Mouse (Mus musculus): Measurements from ENCODE around the gene Lingo3. TPM values are rescaled to one million over a fixed set of nuclear protein-coding genes. Genes with fewer than 3 reads are reported as not detected.

Lingo3 gene
- polyA plus RNA-seq, 1 experiment = not detected

GRCm38 (mm10) chr10:80813366-80813765, 30.5 kb downstream of the Lingo3 start, which contains the start of gene Jsrp1:
Gene Jsrp1, minus strand, starts transcription at chr10:80813498.
- WGBS = 89% methylated on average over 4 of the region's 4 CpGs
- Histone ChIP-seq H3K4me3 (replicated peaks; ENCODE audit: control insufficient read depth, low read depth, low read length) (no peak within 1 kb of the TSS), H3K27ac (ENCODE audit: control insufficient read depth, insufficient read depth, low read depth, low read length, poor library complexity) (no peak within 1 kb of the TSS), H3K4me1 (ENCODE audit: control insufficient read depth, insufficient read depth, low read length) (peaks cover 3% of the 10 kb centered on the region)
- no peak for TF ChIP-seq CTCF (IDR thresholded peaks at IDR 0.05; ENCODE audit: control insufficient read depth, insufficient read depth, low read length)
- TF ChIP-seq POLR2A (IDR thresholded peaks at IDR 0.05; ENCODE audit: borderline replicate concordance, control insufficient read depth, low read depth, low read length) = no peak

- H3K4me1 ChIP-seq (ENCODE audit: control insufficient read depth, insufficient read depth, low read length) = no peaks in the 10 kb centered on the region
- no peak for TF ChIP-seq CTCF (IDR thresholded peaks at IDR 0.05; ENCODE audit: control insufficient read depth, insufficient read depth, low read length)
- no peak for TF ChIP-seq POLR2A (IDR thresholded peaks at IDR 0.05; ENCODE audit: borderline replicate concordance, control insufficient read depth, low read depth, low read length)
- no peak overlapping the region for H3K27ac ChIP-seq (ENCODE audit: control insufficient read depth, insufficient read depth, low read depth, low read length, poor library complexity)
- H3K4me3 ChIP-seq (replicated peaks; ENCODE audit: control insufficient read depth, low read depth, low read length) = no peak overlapping the region
- WGBS = 73% methylated on average over 5 of the region's 5 CpGs
Measured at GRCm38 (mm10) chr10:80812391-80813041, 31.3 kb downstream of the Lingo3 start.

GRCm38 (mm10) chr10:80810084-80810483, 33.8 kb downstream of the Lingo3 start:
- H3K4me1 ChIP-seq (ENCODE audit: control insufficient read depth, insufficient read depth, low read length) = no peaks in the 10 kb centered on the region
- WGBS = 29% methylated on average over 20 of the region's 20 CpGs
- H3K4me3 ChIP-seq (replicated peaks; ENCODE audit: control insufficient read depth, low read depth, low read length) = no peak overlapping the region
- H3K27ac ChIP-seq (ENCODE audit: control insufficient read depth, insufficient read depth, low read depth, low read length, poor library complexity) = no peak overlapping the region
- TF ChIP-seq POLR2A (IDR thresholded peaks at IDR 0.05; ENCODE audit: borderline replicate concordance, control insufficient read depth, low read depth, low read length) (no peak), CTCF (IDR thresholded peaks at IDR 0.05; ENCODE audit: control insufficient read depth, insufficient read depth, low read length) (no peak)

GRCm38 (mm10) chr10:80808985-80809632, 34.7 kb downstream of the Lingo3 start:
- Histone ChIP-seq H3K4me1 (ENCODE audit: control insufficient read depth, insufficient read depth, low read length) (no peaks in the 10 kb centered on the region), H3K27ac (ENCODE audit: control insufficient read depth, insufficient read depth, low read depth, low read length, poor library complexity) (no peak overlapping the region), H3K4me3 (replicated peaks; ENCODE audit: control insufficient read depth, low read depth, low read length) (no peak overlapping the region)
- no peak for TF ChIP-seq POLR2A (IDR thresholded peaks at IDR 0.05; ENCODE audit: borderline replicate concordance, control insufficient read depth, low read depth, low read length)
- no peak for TF ChIP-seq CTCF (IDR thresholded peaks at IDR 0.05; ENCODE audit: control insufficient read depth, insufficient read depth, low read length)
- WGBS = 14% methylated on average over 18 of the region's 18 CpGs

- no peak overlapping the region for H3K27ac ChIP-seq (ENCODE audit: control insufficient read depth, insufficient read depth, low read depth, low read length, poor library complexity)
- H3K4me3 ChIP-seq (replicated peaks; ENCODE audit: control insufficient read depth, low read depth, low read length) = no peak overlapping the region
- 24% methylated on average over 40 of the region's 40 CpGs for WGBS
- no peaks in the 10 kb centered on the region for H3K4me1 ChIP-seq (ENCODE audit: control insufficient read depth, insufficient read depth, low read length)
- TF ChIP-seq CTCF (IDR thresholded peaks at IDR 0.05; ENCODE audit: control insufficient read depth, insufficient read depth, low read length) (no peak), POLR2A (IDR thresholded peaks at IDR 0.05; ENCODE audit: borderline replicate concordance, control insufficient read depth, low read depth, low read length) (no peak)
Measured at GRCm38 (mm10) chr10:80808099-80808984, 35.5 kb downstream of the Lingo3 start.

- H3K4me1 ChIP-seq (ENCODE audit: control insufficient read depth, insufficient read depth, low read length) = no peaks in the 10 kb centered on the region
Measured at GRCm38 (mm10) chr10:80807057-80807627, 36.7 kb downstream of the Lingo3 start.

GRCm38 (mm10) chr10:80806341-80807056, 37.3 kb downstream of the Lingo3 start:
- no peak overlapping the region for H3K27ac ChIP-seq (ENCODE audit: control insufficient read depth, insufficient read depth, low read depth, low read length, poor library complexity)
- TF ChIP-seq CTCF (IDR thresholded peaks at IDR 0.05; ENCODE audit: control insufficient read depth, insufficient read depth, low read length) (no peak), POLR2A (IDR thresholded peaks at IDR 0.05; ENCODE audit: borderline replicate concordance, control insufficient read depth, low read depth, low read length) (no peak)
- 56% methylated on average over 34 of the region's 34 CpGs for WGBS
- no peak overlapping the region for H3K4me3 ChIP-seq (replicated peaks; ENCODE audit: control insufficient read depth, low read depth, low read length)
- H3K4me1 ChIP-seq (ENCODE audit: control insufficient read depth, insufficient read depth, low read length) = no peaks in the 10 kb centered on the region

More at GRCm38 (mm10) chr10:80807057-80807627, 36.7 kb downstream of the Lingo3 start:
- 2% methylated on average over 58 of the region's 58 CpGs for WGBS
- no peak overlapping the region; the same call in 1 of the 2 replicates for H3K27ac ChIP-seq (ENCODE audit: control insufficient read depth, insufficient read depth, low read depth, low read length, poor library complexity)
- TF ChIP-seq POLR2A (IDR thresholded peaks at IDR 0.05; ENCODE audit: borderline replicate concordance, control insufficient read depth, low read depth, low read length) (no peak; the same call in 1 of the 2 replicates), CTCF (IDR thresholded peaks at IDR 0.05; ENCODE audit: control insufficient read depth, insufficient read depth, low read length) (no peak)
- H3K4me3 ChIP-seq (replicated peaks; ENCODE audit: control insufficient read depth, low read depth, low read length) = peak overlapping the region; percentile 15
